Mouse (Mus musculus) megakaryocyte progenitor cell, adult 5-6 weeks (primary cell): ENCODE data around the gene Cmtr1. TPM values are rescaled to one million over a fixed set of nuclear protein-coding genes. Genes with fewer than 3 reads are reported as not detected.

Source experiments
- ATAC-seq: replicated peaks from 2 replicates; pipeline ENCODE4 v1.8.0; 2016; ENCODE audit warnings: mild to moderate bottlenecking, moderate TSS enrichment, inconsistent platforms; ENCODE audit not compliant: poor library complexity
- total RNA-seq, 2 experiments: library from RNA; stranded (forward) in 1 of 2; stranded (reverse) in 1 of 2; fragments of 157-497, 149-512 nt in 1 of 2; fragments of 200-1000 nt in 1 of 2; gene quantifications; 2 replicates each; pipeline versions ENCODE4 v1.2.3 to v1.2.4; 2015 to 2017

Cmtr1 gene
- total RNA-seq, 2 experiments from 2014 or later = 37.1 to 136 TPM

- no peak for ATAC-seq
Measured at GRCm38 (mm10) chr17:29668051-29668986, 7.9 kb downstream of the Cmtr1 start.

GRCm38 (mm10) chr17:29669030-29669429 lies 8.6 kb downstream of the Cmtr1 start:
- ATAC-seq = no peak

- ATAC-seq = peak; percentile 69
Measured at GRCm38 (mm10) chr17:29669936-29670335, 9.5 kb downstream of the Cmtr1 start.

- ATAC-seq = no peak
Measured at GRCm38 (mm10) chr17:29671021-29671420, 10.6 kb downstream of the Cmtr1 start.

- ATAC-seq = no peak
Measured at GRCm38 (mm10) chr17:29673325-29673724, 12.9 kb downstream of the Cmtr1 start.

- no peak for ATAC-seq
Measured at GRCm38 (mm10) chr17:29678526-29678925, 18.1 kb downstream of the Cmtr1 start.

GRCm38 (mm10) chr17:29679038-29679767 lies 18.8 kb downstream of the Cmtr1 start:
- ATAC-seq = no peak

- no peak for ATAC-seq
Measured at GRCm38 (mm10) chr17:29680174-29680573, 19.8 kb downstream of the Cmtr1 start.

GRCm38 (mm10) chr17:29680921-29681320 lies 20.5 kb downstream of the Cmtr1 start:
- ATAC-seq = no peak

- no peak for ATAC-seq
Measured at GRCm38 (mm10) chr17:29681669-29682068, 21.3 kb downstream of the Cmtr1 start.

GRCm38 (mm10) chr17:29682261-29682660 lies 21.9 kb downstream of the Cmtr1 start:
- ATAC-seq = no peak

GRCm38 (mm10) chr17:29683127-29683526 lies 22.7 kb downstream of the Cmtr1 start:
- no peak for ATAC-seq

GRCm38 (mm10) chr17:29684275-29684674 lies 23.9 kb downstream of the Cmtr1 start:
- peak; percentile 49 for ATAC-seq

GRCm38 (mm10) chr17:29686771-29687170 lies 26.4 kb downstream of the Cmtr1 start:
- peak; percentile 58 for ATAC-seq

- no peak for ATAC-seq
Measured at GRCm38 (mm10) chr17:29687373-29687772, 27.0 kb downstream of the Cmtr1 start.

GRCm38 (mm10) chr17:29688610-29689009 lies 28.2 kb downstream of the Cmtr1 start:
- no peak for ATAC-seq

GRCm38 (mm10) chr17:29690257-29690656 lies 29.9 kb downstream of the Cmtr1 start:
- 0 out of 2 replicates have a peak, but pooled peaks have one; percentile 21 for ATAC-seq

GRCm38 (mm10) chr17:29692827-29693226 lies 32.4 kb downstream of the Cmtr1 start:
- no peak for ATAC-seq

GRCm38 (mm10) chr17:29693571-29693970 lies 33.2 kb downstream of the Cmtr1 start:
- no peak for ATAC-seq

GRCm38 (mm10) chr17:29694516-29694915 lies 34.1 kb downstream of the Cmtr1 start:
- no peak for ATAC-seq

- ATAC-seq = no peak
Measured at GRCm38 (mm10) chr17:29696940-29697339, 36.5 kb downstream of the Cmtr1 start.

- no peak for ATAC-seq
Measured at GRCm38 (mm10) chr17:29698421-29698820, 38.0 kb downstream of the Cmtr1 start.
